Mouse (Mus musculus) liver, embryonic 13.5 days (tissue): ENCODE results near the gene Supt6. TPM values are rescaled to one million over a fixed set of nuclear protein-coding genes. Genes with fewer than 3 reads are reported as not detected.

Experiments used
- microRNA-seq: library from miRNA; unstranded; fragments of <30 nt; microRNA quantifications from one replicate; pipeline ENCODE4, GENCODE M21; 2016
- polyA plus RNA-seq: library from polyadenylated mRNA; unstranded; fragments of >200 nt; fragmentation: Nextera tagmentation; extraction: Ambion mirVana; gene quantifications from 2 replicates; pipeline ENCODE4 v1.2.1, GENCODE M21; 2015

The Supt6 gene
- polyA plus RNA-seq, 1 experiment from 2014 or later: 9.8 TPM

Small RNAs within 50 kb of the gene (microRNA-seq; reads per million reads assigned to microRNA genes)
- 2.1 reads per million for gene Mir7653

Other genes starting within 250 kb of the Supt6 start
- 18.2 and 19.3 TPM in 2 replicates for gene Dhrs13, start 213.7 kb downstream of the Supt6 start, polyA plus RNA-seq
- gene Flot2, start 208.1 kb downstream of the Supt6 start, polyA plus RNA-seq: 24.6 and 27.1 TPM in 2 replicates
- 19.1 and 20.2 TPM in 2 replicates for gene Eral1, start 165.6 kb downstream of the Supt6 start, polyA plus RNA-seq
- gene Fam222b, start 151.3 kb downstream of the Supt6 start, polyA plus RNA-seq: 3.7 and 5.5 TPM in 2 replicates
- 28.0 and 34.6 TPM in 2 replicates for gene Traf4, start 80.4 kb downstream of the Supt6 start, polyA plus RNA-seq
- gene Nek8, start 69.3 kb downstream of the Supt6 start, polyA plus RNA-seq: 8.9 and 9.2 TPM in 2 replicates
- 50.3 and 54.3 TPM in 2 replicates for gene Tlcd1, start 69.3 kb downstream of the Supt6 start, polyA plus RNA-seq
- 1,033 and 1,075 TPM in 2 replicates for gene Rpl23a, start 62.4 kb downstream of the Supt6 start, polyA plus RNA-seq
- 13.5 and 15.6 TPM in 2 replicates for gene Rab34, start 57.6 kb downstream of the Supt6 start, polyA plus RNA-seq
- 0.44 and 0.65 TPM in 2 replicates for gene Proca1, start 52.6 kb downstream of the Supt6 start, polyA plus RNA-seq
- gene Sdf2, start 241 bp downstream of the Supt6 start, polyA plus RNA-seq: 29.6 and 29.8 TPM in 2 replicates
- 33.6 and 42.8 TPM in 2 replicates for gene 2610507B11Rik, start 15.8 kb upstream of the Supt6 start, polyA plus RNA-seq
- gene BC030499, start 44.9 kb upstream of the Supt6 start, polyA plus RNA-seq: 0.06 TPM in 1 of 2 replicates, not detected in the other
- 30.3 and 32.6 TPM in 2 replicates for gene Spag5, start 55.5 kb upstream of the Supt6 start, polyA plus RNA-seq
- gene Aldoc, start 77.0 kb upstream of the Supt6 start, polyA plus RNA-seq: 4.9 and 5.2 TPM in 2 replicates
- 32.3 and 37.1 TPM in 2 replicates for gene Pigs, start 82.4 kb upstream of the Supt6 start, polyA plus RNA-seq
- gene Unc119, start 97.5 kb upstream of the Supt6 start, polyA plus RNA-seq: 27.4 and 28.0 TPM in 2 replicates
- not detected in 2 replicates for gene Foxn1, start 140.6 kb upstream of the Supt6 start, polyA plus RNA-seq
- gene Slc13a2, start 176.2 kb upstream of the Supt6 start, polyA plus RNA-seq: 0.07 TPM in 1 of 2 replicates, not detected in the other
- 6.1 and 6.5 TPM in 2 replicates for gene Slc46a1, start 219.7 kb upstream of the Supt6 start, polyA plus RNA-seq